Mouse (Mus musculus): Measurements from ENCODE around the gene Pld1. TPM values are rescaled to one million over a fixed set of nuclear protein-coding genes. Genes with fewer than 3 reads are reported as not detected.

The Pld1 gene
- polyA plus RNA-seq, 1 experiment from 2014 or later, result 5.8 TPM

DNA sequence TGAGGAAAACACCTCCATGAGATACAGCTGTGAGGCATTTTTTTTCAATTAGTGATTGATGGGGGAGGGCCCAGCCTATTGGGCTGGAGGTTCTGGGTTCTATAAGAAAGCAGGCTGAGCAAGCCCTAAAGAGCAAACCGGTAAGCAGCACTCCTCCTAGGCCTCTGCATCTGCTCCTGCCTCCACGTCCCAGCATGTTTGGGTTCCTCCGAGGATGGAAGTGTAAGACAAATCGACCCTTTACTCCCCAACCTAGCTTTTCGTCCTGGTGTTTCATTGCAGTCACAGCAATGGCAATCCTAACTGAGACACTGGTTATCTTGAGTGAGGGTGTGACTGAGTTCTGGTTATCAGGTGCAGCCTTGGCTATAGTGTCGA, 11.4 kb downstream of the Pld1 start:
- no peak overlapping the region for H3K9ac ChIP-seq (ENCODE audit: low read length)
- no peaks in the 10 kb centered on the region for H3K27me3 ChIP-seq (ENCODE audit: control insufficient read depth, insufficient read depth, low read length)
- no peaks in the 10 kb centered on the region for H3K36me3 ChIP-seq (ENCODE audit: control insufficient read depth, insufficient read depth, low read length)
- no peaks in the 10 kb centered on the region for H3K9me3 ChIP-seq (ENCODE audit: control insufficient read depth, low read length)
- ATAC-seq (ENCODE audit: low FRiP score, low TSS enrichment) (no peak), DNase-seq (ENCODE audit: low spot score) (no peak)
- TF ChIP-seq EP300 (optimal IDR thresholded peaks at IDR 0.05) (no peak), CTCF (IDR thresholded peaks at IDR 0.05; ENCODE audit: low read depth) (no peak)
- WGBS, result 80% methylated on average over 6 of the region's 6 CpGs
- no peak overlapping the region for H3K27ac ChIP-seq (replicated peaks)
- H3K4me3 ChIP-seq (ENCODE audit: low read depth, low read length), result no peak overlapping the region
- H3K4me2 ChIP-seq (replicated peaks; ENCODE audit: low read depth), result no peak overlapping the region
- H3K4me1 ChIP-seq (replicated peaks; ENCODE audit: control insufficient read depth, insufficient read depth), result no peaks in the 10 kb centered on the region

DNA sequence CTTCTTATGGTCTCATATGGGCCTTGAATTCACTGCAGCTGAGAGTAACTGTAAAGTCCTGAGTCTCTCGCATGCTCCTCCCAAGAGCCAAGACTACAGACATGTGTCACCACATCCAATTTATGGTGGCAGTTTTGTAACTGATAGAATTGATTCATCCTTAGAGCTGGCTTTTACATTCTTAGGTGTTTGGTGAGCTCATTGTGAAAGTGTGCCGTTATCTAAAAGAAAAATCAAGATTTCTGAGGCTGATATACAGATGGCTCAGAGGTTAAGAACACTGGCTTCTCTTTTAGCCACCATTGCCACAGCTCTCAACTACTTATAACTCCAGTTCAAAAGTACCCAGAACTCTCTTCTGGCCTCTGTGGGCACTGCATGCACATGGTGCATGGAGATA, 12.2 kb downstream of the Pld1 start:
- no peaks in the 10 kb centered on the region for H3K27me3 ChIP-seq (ENCODE audit: control insufficient read depth, insufficient read depth, low read length)
- 91% methylated on average over 2 of the region's 2 CpGs for WGBS
- no peaks in the 10 kb centered on the region for H3K9me3 ChIP-seq (ENCODE audit: control insufficient read depth, low read length)
- no peak overlapping the region for H3K9ac ChIP-seq (ENCODE audit: low read length)
- no peak overlapping the region for H3K27ac ChIP-seq (replicated peaks)
- no peaks in the 10 kb centered on the region for H3K4me1 ChIP-seq (replicated peaks; ENCODE audit: control insufficient read depth, insufficient read depth)
- H3K36me3 ChIP-seq (ENCODE audit: control insufficient read depth, insufficient read depth, low read length), result no peaks in the 10 kb centered on the region
- H3K4me3 ChIP-seq (ENCODE audit: low read depth, low read length), result no peak overlapping the region
- ATAC-seq (ENCODE audit: low FRiP score, low TSS enrichment) (no peak), DNase-seq (ENCODE audit: low spot score) (no peak)
- TF ChIP-seq EP300 (optimal IDR thresholded peaks at IDR 0.05) (no peak), CTCF (IDR thresholded peaks at IDR 0.05; ENCODE audit: low read depth) (no peak)
- no peak overlapping the region for H3K4me2 ChIP-seq (replicated peaks; ENCODE audit: low read depth)

DNA sequence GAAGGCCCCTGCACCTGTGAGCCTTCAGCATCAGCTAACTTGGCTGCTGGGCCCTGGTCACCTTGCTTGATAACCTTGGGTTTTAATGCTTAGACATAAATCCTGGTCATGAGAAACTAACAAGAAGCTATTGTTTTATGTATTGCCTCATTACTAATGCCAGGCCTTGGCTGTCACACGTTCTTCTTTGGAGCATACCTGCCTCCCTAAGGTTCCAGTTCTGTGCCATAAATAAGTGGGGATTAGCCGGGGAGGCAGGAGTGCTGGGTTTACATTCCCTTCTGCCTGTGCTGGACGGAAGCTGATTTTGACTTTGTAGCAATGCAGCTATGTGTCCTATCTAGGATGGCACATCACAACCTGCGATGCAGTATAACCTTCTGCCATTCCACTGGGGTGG, 13.2 kb downstream of the Pld1 start:
- no peak for ATAC-seq (ENCODE audit: low FRiP score, low TSS enrichment)
- DNase-seq (ENCODE audit: low spot score), result no peak
- H3K9me3 ChIP-seq (ENCODE audit: control insufficient read depth, low read length), result no peaks in the 10 kb centered on the region
- H3K27ac ChIP-seq (replicated peaks), result no peak overlapping the region
- H3K9ac ChIP-seq (ENCODE audit: low read length), result no peak overlapping the region
- H3K4me1 ChIP-seq (replicated peaks; ENCODE audit: control insufficient read depth, insufficient read depth), result no peaks in the 10 kb centered on the region
- no peak overlapping the region for H3K4me2 ChIP-seq (replicated peaks; ENCODE audit: low read depth)
- no peak for TF ChIP-seq EP300 (optimal IDR thresholded peaks at IDR 0.05)
- TF ChIP-seq CTCF (IDR thresholded peaks at IDR 0.05; ENCODE audit: low read depth), result no peak
- no peaks in the 10 kb centered on the region for H3K27me3 ChIP-seq (ENCODE audit: control insufficient read depth, insufficient read depth, low read length)
- 85% methylated on average over 4 of the region's 4 CpGs for WGBS
- H3K4me3 ChIP-seq (ENCODE audit: low read depth, low read length), result no peak overlapping the region
- no peaks in the 10 kb centered on the region for H3K36me3 ChIP-seq (ENCODE audit: control insufficient read depth, insufficient read depth, low read length)

DNA sequence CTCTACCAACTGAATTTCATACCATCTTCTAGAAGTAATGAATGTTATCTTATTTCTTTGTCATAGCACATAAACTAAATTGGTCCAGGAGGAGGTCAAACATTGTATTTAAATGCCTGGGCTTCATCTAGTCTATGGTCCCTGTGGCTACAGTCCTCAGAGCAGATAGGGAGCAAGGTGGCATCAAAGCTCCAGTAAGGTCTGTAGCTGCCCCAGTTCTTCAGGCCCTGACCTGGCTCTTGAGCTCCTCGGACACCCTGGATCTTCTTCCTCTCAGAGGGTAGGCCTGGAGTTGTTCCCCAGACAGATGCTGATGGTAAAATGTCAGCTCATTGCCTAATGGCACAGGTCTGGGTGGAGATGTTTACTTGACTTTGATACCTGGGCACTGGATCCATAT, 17.5 kb downstream of the Pld1 start:
- Histone ChIP-seq H3K27me3 (ENCODE audit: control insufficient read depth, insufficient read depth, low read length) (no peaks in the 10 kb centered on the region), H3K36me3 (ENCODE audit: control insufficient read depth, insufficient read depth, low read length) (no peaks in the 10 kb centered on the region), H3K4me3 (ENCODE audit: low read depth, low read length) (no peak overlapping the region), H3K4me2 (replicated peaks; ENCODE audit: low read depth) (no peak overlapping the region), H3K9me3 (ENCODE audit: control insufficient read depth, low read length) (no peaks in the 10 kb centered on the region), H3K4me1 (replicated peaks; ENCODE audit: control insufficient read depth, insufficient read depth) (no peaks in the 10 kb centered on the region), H3K27ac (replicated peaks) (no peak overlapping the region), H3K9ac (ENCODE audit: low read length) (no peak overlapping the region)
- TF ChIP-seq EP300 (optimal IDR thresholded peaks at IDR 0.05) (no peak), CTCF (IDR thresholded peaks at IDR 0.05; ENCODE audit: low read depth) (no peak)
- ATAC-seq (ENCODE audit: low FRiP score, low TSS enrichment) (no peak), DNase-seq (ENCODE audit: low spot score) (no peak)
- WGBS, result 80% methylated on average over 1 of the region's 1 CpGs

DNA sequence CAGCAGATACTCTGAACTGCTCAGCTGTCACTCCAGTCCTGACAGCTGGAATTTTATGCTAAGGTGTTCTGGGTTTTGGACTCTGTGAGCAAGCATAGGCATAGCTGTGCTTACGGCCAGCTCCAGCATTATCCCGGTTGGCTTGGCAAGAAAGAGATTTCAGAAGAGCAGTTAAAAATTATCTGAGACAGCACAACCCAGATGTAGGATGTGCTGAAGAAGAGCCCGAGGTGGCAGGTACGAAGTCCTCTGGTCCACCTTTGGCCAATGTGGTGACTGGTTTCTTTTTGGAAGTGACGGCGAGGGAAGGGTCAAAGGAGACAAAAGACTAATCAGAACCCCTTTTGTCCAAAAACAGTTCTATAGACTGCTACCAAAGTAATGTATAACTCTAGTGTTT, 20.7 kb downstream of the Pld1 start:
- Histone ChIP-seq H3K9ac (ENCODE audit: low read length) (no peak overlapping the region), H3K27me3 (ENCODE audit: control insufficient read depth, insufficient read depth, low read length) (no peaks in the 10 kb centered on the region), H3K4me1 (replicated peaks; ENCODE audit: control insufficient read depth, insufficient read depth) (no peaks in the 10 kb centered on the region), H3K9me3 (ENCODE audit: control insufficient read depth, low read length) (no peaks in the 10 kb centered on the region), H3K4me3 (ENCODE audit: low read depth, low read length) (no peak overlapping the region), H3K27ac (replicated peaks) (no peak overlapping the region), H3K4me2 (replicated peaks; ENCODE audit: low read depth) (no peak overlapping the region), H3K36me3 (ENCODE audit: control insufficient read depth, insufficient read depth, low read length) (no peaks in the 10 kb centered on the region)
- DNase-seq (ENCODE audit: low spot score) (no peak), ATAC-seq (ENCODE audit: low FRiP score, low TSS enrichment) (no peak)
- TF ChIP-seq CTCF (IDR thresholded peaks at IDR 0.05; ENCODE audit: low read depth) (no peak), EP300 (optimal IDR thresholded peaks at IDR 0.05) (no peak)
- 90% methylated on average over 6 of the region's 6 CpGs for WGBS

DNA sequence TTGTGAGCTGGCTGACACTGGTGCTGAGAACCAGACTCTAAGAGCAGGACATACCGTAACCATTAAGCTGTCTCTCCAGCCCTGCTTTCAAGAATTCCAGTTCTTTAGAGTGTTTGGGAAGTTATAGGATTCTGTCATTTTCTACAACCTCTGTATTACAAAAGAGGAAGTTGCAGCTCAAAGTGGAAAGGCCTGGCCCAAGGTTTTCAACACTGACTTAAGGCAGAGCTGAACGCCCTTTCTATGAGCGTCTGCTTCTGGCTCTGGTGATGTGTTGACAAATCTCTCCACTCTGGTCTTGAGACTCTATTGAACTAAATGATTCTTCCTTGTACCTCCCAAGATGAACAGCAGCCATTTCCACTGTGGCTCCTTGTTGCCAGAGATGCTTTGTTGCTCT, 22.7 kb downstream of the Pld1 start:
- Histone ChIP-seq H3K27ac (replicated peaks) (no peak overlapping the region), H3K9ac (ENCODE audit: low read length) (no peak overlapping the region), H3K4me1 (replicated peaks; ENCODE audit: control insufficient read depth, insufficient read depth) (no peaks in the 10 kb centered on the region), H3K27me3 (ENCODE audit: control insufficient read depth, insufficient read depth, low read length) (no peaks in the 10 kb centered on the region), H3K9me3 (ENCODE audit: control insufficient read depth, low read length) (no peaks in the 10 kb centered on the region), H3K4me3 (ENCODE audit: low read depth, low read length) (no peak overlapping the region), H3K4me2 (replicated peaks; ENCODE audit: low read depth) (no peak overlapping the region), H3K36me3 (ENCODE audit: control insufficient read depth, insufficient read depth, low read length) (no peaks in the 10 kb centered on the region)
- 83% methylated on average over 3 of the region's 3 CpGs for WGBS
- DNase-seq (ENCODE audit: low spot score) (no peak), ATAC-seq (ENCODE audit: low FRiP score, low TSS enrichment) (no peak)
- TF ChIP-seq EP300 (optimal IDR thresholded peaks at IDR 0.05), result no peak
- no peak for TF ChIP-seq CTCF (IDR thresholded peaks at IDR 0.05; ENCODE audit: low read depth)
